Mouse (Mus musculus) CH12F3 (cell line): ENCODE data around the gene Zfyve26.
"Not testable (repeated sequence)": the region's sequence is repeated elsewhere in the genome, so short reads cannot be mapped to it uniquely, and the experiment has no call there.

Experiments
- in situ Hi-C: fragments of 300-500 bp; cut with MboI; formaldehyde crosslinking; loops from 2 replicates; pipeline ENCODE4 v1.14.3; 2020; ENCODE audit warnings: low sequenced_read_pairs

Gene Zfyve26

DNA sequence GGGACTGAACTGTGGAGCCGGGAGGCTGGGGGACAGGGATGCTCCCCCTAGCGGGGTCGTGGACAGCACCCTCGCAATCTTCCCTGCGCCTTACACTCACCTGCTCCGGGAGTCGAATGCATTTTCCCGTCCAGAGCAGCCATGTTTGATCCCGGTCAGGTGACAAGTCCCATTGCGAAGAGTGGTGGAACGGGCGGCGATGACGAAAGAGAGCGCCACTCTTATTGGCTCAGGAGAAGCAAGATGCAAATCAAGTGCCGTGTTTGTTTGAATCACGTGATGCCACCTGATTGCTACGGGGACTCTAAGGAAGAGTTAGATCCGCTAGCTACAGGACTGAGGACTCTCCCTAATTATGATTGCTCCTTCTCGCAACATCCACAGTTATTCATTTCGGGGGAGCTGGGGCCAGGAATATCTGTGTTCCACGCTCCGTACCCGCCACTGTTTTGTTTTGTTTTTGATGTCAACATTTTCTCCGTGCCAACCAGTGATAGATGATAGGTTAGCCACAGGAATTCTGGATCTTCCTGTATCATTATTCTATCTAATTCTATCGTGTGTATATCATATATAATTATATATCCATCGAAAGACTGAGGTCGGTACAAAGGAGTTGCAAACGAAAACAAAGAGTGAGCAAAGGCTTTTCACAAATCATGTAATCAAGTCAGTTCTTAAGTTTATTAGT lies at the start of gene Zfyve26:
Gene Zfyve26, minus strand, starts transcription at position 179 of the 691 bp plus-strand sequence.
- in situ Hi-C loops: no loop called here

DNA sequence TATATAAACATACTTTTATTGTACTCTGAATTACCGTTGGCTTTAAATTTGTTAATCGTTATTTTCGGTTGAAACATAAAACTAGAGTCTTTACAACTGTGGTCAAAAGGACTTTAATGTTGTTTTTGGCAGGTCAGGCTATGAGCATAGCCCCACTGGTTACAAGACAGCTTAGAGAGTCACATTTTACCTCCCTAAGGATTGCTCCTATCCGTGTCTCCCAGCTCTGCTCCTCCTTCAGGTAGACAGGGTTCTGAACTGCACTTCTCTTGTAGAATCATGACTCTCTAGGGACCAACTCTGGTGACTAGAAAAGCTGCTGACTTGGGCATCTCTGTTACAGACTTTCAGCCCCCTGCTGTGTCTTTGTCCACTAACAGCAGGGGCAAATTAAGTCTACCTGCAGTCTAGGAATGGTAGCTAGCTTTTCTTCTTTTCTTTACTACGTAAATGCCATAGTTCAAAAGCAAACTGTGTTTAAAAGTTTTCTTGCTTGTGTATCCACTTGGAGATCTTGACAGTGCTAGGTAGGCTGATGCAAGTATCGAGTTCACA lies 45.3 kb upstream of the Zfyve26 start:
- in situ Hi-C loops: loop anchor here (25.0 kb wide), 1 partner anchor 1046 kb away; no protein-coding TSS in a partner anchor

DNA sequence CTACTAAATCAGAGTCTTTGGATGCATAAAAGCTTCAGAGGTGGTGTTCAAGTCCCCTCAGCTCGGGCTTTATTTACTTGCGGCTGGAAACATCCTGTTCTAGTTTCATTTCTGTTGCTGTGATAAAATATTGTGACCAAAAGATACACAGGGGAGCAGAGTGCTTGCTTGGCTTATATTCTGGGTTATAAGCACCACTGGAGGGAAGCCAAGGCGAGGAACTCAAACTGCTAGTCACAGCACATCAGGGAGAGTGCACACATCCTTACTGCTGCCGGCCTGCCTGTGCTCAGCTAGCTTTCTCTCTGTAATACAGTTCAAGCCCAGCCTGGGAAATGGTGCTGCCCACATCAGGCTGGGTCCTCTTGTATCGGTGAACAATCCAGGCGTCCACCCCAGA lies 44.4 kb upstream of the Zfyve26 start:
- in situ Hi-C loops: loop anchor here (25.0 kb wide), 1 partner anchor 1047 kb away; no protein-coding TSS in a partner anchor

DNA sequence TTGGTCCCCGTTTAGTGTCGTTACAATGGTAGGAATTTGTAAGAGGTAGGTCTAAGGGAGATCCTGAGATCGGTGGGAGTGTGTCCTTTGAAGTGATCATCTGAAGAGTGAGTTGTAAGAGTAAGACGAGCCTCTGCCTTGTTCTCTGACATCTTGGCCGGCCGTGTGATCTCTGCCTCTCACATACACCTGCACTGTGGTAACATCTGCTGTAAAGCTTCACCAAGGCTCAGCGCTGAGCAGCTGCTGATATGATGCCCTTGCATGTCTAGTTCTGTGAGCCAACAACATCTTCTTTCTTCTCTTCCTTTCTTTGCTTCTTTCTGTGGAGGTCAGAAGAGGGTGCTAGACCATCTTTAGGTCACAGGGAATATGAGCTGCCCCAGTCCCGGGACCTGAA lies 42.7 kb upstream of the Zfyve26 start:
- in situ Hi-C loops: loop anchor here (25.0 kb wide), 1 partner anchor 1049 kb away; no protein-coding TSS in a partner anchor

DNA sequence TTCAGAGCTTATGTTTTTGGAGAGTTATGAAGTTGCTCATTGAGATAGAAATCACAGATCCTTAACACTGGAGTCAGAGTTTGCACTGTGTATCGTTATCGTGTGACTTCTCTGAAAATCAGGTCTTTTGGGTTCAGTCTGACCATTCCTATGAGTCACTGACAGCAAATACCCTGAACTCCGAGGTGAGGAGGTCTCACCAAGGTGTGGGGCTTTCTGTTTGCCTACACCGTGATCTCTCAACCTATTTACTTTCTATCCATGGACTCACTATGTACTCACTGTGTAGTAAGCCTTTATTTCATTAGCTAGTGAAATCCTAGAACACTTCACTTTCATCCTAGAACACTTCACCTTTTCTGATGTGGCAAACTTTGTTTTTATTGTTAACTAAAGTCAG lies 35.6 kb upstream of the Zfyve26 start:
- in situ Hi-C loops: loop anchor here (25.0 kb wide), 1 partner anchor 1056 kb away; no protein-coding TSS in a partner anchor

DNA sequence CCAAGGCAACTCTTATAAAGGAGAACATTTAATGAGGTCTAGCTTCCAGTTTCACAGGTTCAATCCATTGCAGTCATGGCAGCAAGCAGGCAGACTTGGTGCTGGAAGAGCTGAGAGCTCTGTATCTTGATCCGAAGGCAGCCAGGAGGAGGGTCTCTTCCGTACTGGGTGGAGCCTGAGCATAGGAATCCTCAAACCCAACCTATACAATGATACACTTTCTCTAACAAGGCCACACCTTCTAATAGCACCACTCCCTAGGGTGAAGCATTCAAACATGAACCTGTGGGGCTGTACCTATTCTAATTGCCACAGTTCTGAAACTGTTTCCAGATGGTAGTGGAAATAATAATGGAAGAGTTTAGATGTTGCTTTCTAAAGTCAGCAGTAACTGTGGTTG lies 34.5 kb upstream of the Zfyve26 start:
- in situ Hi-C loops: loop anchor here (25.0 kb wide), 1 partner anchor 1057 kb away; no protein-coding TSS in a partner anchor

DNA sequence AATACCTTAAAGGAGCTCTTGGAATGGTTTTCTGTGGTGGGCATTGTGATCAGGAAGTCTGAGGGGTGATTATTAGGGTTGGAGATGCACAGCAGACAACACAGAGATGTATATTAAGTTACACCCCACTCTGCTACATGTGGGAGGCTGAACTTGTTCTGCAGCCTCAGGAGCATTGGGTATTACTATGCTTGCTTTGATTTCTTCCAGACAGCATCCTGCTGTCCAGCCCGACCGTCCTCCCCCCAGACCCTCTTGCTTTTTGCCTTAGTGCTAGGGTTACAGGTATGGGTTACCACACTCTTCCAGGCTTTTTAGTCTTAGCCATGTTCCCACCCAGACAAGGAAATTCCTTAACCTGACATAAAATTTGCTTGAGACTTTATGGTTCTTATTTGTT lies 31.8 kb upstream of the Zfyve26 start:
- in situ Hi-C loops: loop anchor here (25.0 kb wide), 1 partner anchor 1059 kb away; no protein-coding TSS in a partner anchor

DNA sequence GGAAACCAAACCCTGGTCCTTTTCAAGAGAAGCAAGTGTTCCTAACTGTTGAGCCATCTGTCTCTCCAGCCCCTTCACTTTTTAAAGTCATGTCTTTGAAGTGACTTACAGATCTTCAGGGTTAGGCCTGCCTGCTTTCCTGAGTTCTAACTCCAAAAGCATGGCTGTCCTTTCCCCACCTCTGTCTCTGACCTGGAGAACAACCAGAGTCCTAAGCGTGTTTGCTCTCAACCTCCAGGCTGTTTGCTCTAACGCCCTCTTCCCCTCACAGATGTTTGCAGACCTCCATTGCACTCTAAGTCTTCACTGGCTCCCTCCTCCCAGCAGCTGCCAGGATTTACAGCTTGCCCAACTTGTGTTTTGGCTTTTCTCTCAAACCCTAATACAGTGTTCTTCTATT lies 30.6 kb upstream of the Zfyve26 start:
- in situ Hi-C loops: loop anchor here (25.0 kb wide), 1 partner anchor 1061 kb away; no protein-coding TSS in a partner anchor

DNA sequence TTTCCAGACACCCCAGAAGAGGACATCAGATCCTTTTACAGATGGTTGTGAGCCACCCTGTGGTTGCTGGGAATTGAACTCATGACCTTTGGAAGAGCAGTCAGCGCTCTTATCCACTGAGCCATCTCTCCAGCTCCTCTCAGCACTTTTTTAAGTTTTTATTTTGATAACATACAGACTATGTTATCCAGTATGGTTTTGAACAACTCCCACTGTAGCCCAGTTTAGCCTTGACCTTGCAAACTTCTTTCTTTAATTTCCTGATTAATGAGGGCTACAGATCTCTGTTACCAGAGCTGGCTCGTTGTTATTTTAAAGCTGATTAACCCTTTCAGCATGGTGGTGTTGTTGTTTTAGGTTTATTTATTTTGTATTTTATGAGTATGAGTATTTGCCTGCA lies 30.1 kb upstream of the Zfyve26 start:
- in situ Hi-C loops: loop anchor here (25.0 kb wide), 1 partner anchor 1061 kb away; no protein-coding TSS in a partner anchor

DNA sequence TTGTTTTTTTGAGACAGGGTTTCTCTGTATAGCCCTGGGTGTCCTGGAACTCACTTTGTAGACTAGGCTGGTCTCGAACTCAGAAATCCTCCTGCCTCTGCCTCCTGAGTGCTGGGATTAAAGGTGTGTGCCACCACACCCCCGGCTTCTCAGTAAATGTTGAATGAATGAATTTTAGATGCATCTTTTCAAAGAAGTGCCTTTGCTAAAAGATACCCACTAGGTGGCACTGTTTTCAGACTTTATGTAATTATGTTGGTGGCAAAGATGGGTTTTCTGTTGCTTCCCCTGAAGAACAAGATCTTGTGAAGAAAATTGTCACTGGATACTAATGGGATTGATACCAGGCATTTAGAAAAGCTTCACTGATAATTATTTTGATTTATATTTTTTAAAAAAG lies 26.4 kb upstream of the Zfyve26 start:
- in situ Hi-C loops: not testable (repeated sequence)

DNA sequence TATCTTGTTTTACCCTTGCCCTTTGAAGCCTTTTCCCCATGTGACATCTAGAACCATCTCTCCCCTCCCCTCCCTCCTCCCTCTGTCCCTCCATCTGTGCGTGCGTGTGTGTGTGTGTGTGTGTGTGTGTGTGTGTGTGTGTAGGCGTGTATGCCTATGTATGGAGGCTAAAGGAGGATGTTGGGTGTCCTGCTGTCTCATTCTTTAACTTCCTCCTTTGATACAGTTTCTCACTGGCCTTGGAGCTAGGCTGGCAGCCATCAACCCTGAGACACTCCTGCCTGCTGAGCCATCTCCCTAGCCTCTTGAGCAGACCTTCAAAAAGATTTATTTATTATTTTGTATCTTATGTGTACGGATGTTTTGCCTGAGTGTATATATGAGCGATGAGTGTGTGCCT lies 24.8 kb upstream of the Zfyve26 start:
- in situ Hi-C loops: no loop called here

DNA sequence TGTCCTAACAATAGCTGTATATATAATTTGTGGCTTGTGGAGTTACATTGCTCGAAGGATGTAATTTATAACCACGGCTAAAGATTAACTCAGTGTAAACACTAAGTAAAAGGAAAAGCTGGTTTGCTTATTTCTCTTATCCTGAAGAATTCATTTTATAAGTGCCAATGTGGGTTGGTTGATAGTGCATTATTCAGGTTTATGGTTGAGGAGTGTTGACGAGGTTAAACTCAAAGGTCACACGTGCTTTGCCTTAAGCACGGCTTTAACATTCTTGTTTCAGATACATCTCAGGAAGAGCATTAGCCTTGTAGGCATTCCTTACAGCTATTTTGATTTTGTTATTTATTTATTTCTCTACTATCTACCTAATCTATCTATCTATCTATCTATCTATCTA lies 21.2 kb upstream of the Zfyve26 start:
- in situ Hi-C loops: no loop called here

DNA sequence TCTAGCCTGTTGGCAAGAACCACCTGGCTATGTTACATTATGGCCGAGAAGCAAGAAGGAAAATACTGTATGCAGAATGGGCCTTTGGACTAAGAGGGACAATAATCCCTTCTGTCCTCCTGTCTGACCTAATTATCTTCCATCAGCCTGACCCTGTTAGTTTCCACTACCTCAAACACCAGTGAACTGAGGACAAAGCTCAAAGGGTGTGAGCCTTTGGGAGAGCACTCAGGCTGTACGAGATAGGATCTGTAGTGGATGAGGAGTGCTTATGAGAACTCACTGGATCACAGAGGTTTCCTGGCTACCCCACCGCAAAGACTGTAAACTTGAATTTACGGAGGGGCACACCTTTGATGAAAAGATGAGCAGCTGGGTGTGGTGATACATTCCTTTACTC lies 17.6 kb upstream of the Zfyve26 start:
- in situ Hi-C loops: no loop called here

DNA sequence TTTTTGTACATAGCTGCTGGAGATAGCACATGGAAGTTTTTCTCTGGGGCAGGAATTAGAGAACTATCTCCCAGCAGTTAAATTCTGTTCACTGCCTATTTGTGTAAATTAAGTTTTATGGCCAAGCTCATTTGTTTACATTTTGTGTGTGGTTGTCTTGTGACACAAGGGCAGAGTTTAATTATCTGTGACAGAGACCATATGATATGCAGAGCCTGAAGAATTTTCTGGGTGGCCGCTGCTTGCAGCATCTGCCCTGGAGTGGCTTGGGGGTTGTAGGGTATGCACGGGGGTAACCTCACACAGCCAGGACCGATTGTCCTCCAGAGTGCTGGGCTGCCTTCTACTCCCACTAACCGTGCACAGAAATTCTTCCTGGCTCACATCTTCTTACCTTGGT lies 9.9 kb upstream of the Zfyve26 start:
- in situ Hi-C loops: no loop called here

DNA sequence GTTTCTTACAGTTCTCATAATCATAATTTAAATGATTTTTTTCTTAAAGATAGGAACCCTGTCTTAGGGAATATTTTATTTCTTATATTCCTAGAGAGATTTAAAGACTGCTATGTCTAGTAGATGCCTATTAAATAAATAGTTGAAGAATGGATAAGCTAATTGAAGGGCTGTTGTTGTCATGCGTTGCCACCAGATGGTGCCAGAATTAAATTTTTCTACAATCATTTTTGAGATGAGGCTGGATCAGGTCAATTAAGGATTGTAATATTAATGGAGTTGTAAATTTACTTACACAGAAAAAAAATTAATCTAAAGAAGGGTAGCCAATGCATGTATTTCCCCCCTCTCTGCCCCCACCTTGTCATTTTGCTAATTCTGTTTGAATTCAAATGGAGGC lies 9.0 kb upstream of the Zfyve26 start:
- in situ Hi-C loops: no loop called here

DNA sequence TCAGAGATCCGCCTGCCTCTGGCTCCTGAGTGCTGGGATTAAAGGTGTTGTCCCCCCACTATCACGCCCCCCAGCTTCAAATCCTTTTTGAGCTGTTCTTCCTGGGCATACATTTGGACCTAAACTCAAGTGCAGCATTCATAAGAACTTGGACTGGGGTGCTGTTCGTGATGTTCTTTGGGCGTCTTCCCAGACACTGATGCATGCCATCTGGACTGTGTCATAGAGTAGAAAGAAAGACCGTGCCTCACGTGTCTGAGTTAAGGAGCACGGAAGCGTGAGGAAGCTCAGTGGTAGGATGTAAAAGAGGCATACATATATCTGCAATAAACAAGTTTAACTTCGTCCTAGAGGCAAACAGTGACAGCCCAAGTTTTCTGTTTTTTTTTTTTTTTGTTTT lies 5.7 kb upstream of the Zfyve26 start:
- in situ Hi-C loops: no loop called here

DNA sequence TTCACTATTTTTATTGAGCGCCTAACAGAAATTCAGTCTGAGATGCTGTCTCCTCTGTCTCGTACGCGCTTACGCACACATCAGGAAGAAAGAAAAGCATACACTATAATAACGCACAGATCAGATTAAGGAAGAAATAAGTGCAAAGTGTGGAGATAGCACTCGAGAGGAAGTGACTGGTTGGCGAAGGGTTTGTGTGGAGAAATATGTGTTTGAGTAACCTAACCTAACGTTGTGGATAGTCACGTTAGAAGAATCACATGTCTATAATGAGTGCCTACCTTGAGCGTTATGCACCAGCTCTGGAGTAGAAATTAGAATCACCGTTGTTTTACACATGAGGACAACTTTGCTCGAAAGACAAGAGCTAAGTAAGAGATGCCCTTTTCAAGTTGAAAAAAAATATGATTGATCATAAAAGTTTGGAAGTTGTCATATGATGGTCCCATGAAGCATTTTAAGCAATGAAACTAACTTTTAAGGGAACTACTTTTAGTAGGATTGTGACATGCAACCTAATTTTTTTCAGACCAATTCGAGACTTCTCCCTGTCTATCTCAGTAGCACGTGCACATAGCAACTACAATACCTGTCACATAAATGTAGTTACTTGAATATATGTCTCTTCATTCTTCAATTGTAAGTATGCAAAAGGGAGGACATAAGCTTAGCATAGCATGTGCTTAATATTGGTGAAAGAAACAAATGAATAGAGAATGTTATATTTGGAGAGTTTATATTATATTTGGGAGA lies 2.0 kb upstream of the Zfyve26 start:
- in situ Hi-C loops: no loop called here

DNA sequence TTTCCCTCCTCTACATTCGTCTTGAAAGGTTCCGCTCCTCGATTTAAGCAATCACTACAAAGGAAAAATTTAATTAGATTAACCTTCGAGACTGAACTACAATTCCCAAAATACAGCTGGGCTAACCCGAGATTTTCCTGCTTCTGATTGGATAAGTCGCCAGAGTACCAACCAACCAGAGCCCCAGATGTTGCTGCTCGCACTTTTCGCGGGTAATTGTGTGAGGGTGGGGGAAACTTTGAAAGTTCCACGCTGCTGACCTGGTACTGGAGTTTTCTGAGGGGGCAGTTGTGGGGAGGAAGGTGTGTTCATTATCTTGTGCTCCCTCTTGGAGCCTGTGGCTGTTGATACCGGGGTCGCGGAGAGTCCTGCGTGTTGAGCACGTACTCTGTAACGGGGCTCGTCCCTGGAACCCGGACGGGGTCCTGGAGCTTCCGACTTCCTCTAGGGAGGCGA lies 1.0 kb upstream of the Zfyve26 start, which contains the start of gene Rad51b:
Gene Rad51b, plus strand, starts transcription at position 162 of the 456 bp plus-strand sequence.
- in situ Hi-C loops: no loop called here

DNA sequence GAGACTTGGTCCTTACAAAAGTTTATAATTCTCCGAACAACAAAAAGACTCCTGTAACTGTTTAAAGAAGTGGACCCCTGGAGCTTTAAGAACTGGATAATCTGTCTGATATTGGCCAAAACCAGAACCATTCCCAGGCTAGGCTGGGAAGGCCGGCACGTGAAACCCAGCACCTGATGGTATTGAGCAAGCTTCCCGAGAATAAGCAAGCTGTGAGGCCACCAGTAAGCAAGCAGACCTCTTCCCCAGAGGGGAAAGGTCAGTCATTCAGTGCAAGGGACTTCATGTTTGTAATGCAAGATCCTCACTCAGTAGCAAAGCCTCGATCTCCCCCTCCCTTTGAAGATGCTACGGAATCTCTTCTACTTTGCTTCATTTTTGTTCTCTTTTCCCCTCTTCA lies 3.2 kb downstream of the Zfyve26 start:
- in situ Hi-C loops: no loop called here

DNA sequence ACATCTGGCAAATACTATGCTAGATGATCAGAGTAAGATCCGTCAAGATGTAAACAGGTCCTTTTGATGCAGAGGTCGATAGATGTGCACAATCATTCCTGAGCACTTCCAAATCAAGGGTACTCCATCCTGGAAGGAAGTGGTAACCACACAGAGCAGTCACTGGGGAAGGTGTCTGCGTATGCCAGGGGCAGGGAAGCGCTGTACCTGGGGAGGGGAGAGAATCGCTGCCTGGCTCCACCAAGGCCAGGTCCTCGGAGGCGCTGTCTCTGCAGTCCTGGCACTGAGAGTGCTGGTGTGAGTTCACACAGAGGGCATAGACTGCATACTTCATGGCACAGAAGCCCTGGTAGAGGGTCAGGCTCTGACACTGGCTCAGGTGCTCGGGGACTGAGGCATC lies 13.5 kb downstream of the Zfyve26 start:
- in situ Hi-C loops: no loop called here

DNA sequence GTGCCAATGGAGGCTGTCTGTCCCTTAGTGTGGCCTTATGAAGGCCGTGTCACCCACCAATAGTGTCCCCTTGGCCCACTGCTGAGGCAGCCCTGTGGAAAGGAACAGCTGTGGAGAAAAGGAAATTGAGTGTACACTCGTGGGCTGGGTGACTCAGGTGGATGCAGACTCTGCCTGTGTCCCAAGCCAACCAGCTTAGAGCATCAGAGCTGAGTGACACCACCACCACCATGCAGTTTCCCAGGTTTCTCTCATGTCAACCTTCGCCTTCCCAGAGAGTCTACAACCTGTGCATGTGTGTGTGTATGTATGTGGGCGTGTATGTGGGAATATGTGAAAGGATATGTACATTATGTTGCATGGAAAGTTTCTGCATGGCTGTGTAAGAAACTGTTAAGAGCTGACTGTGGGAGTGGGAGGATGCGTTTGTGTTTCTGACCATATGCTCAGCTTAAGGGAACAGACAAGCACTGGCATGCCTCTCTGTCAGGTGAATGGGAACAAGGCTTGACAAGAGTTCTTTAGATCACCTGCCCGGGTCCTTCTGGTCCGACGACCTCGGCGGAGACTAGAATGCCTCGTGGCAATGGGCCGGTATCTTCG lies 16.5 kb downstream of the Zfyve26 start:
- in situ Hi-C loops: no loop called here
